Mouse (Mus musculus): ENCODE data around the gene Il15ra.

DNA sequence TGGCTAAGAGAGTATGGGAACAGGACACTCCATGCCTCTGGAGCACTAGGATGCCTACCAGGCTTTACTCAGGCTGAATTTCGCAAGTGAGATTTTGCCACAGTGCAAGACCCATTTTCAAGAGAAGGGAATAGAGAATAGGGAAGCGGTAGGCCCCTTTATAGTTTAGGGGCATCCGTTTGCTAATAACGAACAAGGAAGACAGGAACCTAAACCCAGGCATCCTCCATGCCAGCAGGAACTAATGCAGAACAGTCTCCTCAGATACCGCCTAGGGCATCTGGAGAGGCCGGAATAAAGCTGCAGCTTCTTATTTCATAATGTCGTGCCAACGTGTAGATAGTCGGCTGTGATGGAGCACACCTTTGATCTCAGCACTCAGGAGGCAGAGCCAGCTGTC lies 17.5 kb downstream of the Il15ra start:
- no peak for TF ChIP-seq POLR2A (IDR thresholded peaks at IDR 0.05; ENCODE audit: borderline replicate concordance, insufficient read depth, low read length)
- no peak for TF ChIP-seq CTCF (IDR thresholded peaks at IDR 0.05; ENCODE audit: borderline replicate concordance, insufficient read depth, low read depth, low read length)
